Mouse (Mus musculus) lung, postnatal 10 days (tissue): ENCODE data around the gene Mex3a.
A peak's percentile ranks its signal among the peaks of the same experiment; 100 is the strongest.

Experiments used
- DNase-seq: peaks from one replicate; pipeline ENCODE4 v3.0.0; 2021

Gene Mex3a

GRCm38 (mm10) chr3:88532299-88532674 is at the start of gene Mex3a:
Gene Mex3a, plus strand, starts transcription at chr3:88532395.
- no peak for DNase-seq

DNA sequence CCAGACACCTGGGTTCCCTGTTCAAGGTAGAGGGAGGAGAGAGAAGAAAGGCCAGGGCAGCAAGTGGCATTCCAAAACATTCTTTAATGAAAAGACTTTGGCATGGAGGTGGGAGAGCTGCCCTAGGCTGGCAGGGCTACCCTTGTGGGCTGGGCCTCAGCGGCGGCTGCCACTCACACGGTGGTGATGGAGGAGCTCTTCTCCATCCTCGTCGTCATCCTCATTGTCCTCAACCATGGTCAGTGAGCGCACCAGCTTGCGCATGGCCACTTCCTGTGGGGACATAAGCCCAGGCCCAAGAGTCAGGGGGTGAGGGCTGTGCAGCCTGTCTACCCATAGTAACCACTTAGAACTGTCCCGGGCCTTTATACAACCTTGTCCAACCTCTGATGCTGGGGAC is 49.1 kb upstream of the Mex3a start:
- DNase-seq, result no peak

- peak; percentile 83 for DNase-seq
Observed at GRCm38 (mm10) chr3:88483621-88484020, 48.6 kb upstream of the Mex3a start.

GRCm38 (mm10) chr3:88484597-88485316 is 47.4 kb upstream of the Mex3a start:
- DNase-seq, result no peak

- DNase-seq, result no peak
Observed at GRCm38 (mm10) chr3:88486043-88486442, 46.2 kb upstream of the Mex3a start.

DNA sequence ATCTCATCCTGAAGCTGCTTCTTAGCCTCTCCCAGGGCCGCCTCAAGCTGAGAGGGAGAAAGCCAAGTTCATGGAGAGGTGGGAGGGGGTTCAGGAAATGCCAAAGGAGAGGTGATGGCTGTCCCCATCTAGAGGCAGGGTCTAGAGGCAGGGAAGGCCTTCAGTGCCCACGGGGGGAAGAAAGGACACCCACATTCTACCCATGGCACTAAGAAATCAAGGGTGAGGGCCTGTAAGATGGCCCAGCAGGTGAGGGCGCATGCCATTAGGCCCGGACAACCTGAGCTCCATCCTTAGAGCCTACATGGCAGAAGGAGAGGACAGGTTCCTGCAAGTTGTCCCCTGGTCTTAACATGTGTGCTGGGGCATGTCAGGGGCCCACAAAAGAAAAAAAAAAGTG is 45.3 kb upstream of the Mex3a start:
- DNase-seq, result no peak

- no peak for DNase-seq
Observed at GRCm38 (mm10) chr3:88487396-88487795, 44.8 kb upstream of the Mex3a start.

- no peak for DNase-seq
Observed at GRCm38 (mm10) chr3:88493706-88494582, 38.3 kb upstream of the Mex3a start.

DNA sequence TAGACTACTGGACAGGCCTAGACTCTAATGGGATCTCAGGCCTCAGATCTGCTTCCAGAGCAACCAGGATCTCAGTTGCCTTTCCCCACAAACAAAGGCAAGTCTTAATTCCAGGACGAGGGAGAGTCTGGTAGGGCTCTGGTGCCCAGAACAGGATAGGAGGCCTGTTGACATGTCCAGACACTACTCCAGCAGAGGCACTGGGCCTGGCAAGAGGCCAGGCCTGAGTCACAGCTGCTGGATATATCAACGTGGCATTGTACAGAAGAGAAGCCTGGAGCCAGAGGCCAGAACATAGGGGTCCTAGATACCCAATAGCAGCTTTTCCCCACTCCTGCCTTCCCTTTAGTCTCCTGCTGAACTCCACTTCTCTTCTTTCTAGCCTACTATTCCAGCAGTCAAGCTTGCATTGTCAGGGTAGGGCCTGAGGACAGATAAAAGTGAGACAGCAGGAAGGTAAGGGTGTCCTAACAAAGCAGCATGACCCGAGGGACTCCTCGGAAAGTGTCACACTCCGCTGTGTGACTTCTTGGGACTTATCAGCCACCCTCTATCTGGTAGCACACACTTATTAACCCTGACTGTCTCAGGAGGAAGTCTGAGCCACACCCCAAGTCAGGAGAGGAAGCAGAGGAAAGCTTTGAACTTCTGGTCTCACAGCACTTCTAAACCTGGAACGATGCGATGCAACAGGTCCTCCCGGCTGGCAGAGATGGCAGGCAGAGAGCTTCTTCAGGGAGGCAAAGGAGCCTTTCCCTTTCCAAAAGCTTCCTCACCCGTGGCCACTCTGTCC is 37.2 kb upstream of the Mex3a start:
- DNase-seq, result peak; percentile 74

DNA sequence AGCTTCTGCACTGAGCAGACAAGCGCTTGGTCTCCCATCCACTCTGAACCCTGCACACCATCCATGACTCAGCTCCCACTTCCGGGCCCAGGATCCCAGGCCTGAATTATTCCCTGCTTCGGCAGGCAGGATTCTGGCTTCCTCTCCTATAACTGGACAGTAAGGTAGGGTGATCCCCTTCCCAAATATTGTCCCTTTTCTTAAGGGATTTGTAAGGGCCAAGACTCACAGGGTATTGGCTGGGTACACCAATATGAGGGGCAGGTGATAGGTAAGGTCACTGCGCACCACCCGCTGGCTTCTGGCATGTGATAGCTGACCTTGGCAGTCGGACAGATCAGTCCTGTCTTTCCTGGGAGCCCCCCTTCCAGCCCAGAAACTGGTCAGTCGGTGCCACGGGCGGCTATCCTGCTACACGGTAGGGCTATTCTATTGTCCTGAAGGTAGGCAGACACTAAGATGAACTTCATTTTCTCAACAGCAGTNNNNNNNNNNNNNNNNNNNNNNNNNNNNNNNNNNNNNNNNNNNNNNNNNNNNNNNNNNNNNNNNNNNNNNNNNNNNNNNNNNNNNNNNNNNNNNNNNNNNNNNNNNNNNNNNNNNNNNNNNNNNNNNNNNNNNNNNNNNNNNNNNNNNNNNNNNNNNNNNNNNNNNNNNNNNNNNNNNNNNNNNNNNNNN is 36.3 kb upstream of the Mex3a start:
- no peak for DNase-seq

DNA sequence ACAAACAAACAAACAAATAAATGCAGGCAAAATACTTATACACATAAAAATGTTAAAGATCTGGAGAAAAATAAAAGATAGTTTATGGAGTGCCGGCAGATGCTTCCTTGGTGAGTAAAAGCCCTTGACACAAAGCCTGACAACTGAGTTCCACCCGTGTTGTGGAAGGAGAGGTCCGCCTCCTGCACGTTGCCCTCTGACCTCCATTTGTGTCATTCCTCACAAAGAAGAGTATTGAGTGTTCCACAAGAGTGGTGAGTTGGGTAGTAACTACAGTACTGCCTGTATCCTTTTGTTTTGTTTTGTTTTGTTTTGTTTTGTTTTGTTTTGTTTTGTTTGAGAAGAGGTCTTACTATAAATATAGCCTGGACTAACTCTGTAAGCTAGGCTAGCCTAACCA is 32.6 kb upstream of the Mex3a start:
- DNase-seq, result no peak

- DNase-seq, result no peak
Observed at GRCm38 (mm10) chr3:88500087-88500486, 32.1 kb upstream of the Mex3a start.

DNA sequence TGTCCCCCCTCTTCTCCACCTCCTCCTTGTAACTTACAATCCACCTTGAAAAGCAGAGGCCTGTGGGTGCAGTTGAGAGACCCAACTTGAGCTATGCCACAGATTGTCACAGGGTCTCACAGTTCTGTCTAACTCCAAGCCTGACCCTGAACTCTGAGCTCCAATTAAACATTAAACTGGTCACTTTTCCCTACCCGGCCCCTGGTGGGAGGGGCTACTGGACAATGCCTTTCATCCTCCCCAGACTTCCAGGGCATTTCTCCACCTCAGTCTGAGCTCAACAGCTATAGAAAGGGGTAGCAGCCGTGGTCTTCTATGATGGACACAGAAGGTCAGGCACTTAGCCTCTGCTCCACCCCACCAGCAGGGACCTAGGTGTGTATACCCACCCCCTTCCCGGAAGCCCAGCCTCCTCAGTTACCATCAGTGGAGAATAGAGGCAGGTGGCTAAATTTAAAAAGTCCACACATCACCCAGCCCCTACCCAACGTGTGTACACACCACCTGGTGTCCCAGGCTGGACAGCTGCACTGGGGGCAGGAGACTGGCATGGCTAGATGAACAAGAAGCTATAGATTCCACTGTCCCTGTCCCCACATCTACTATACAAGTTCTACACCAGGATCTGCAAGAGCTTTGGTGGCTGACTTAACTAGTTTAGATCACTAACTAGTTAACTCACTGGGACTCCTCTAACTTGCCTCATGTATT is 31.4 kb upstream of the Mex3a start:
- no peak for DNase-seq

DNA sequence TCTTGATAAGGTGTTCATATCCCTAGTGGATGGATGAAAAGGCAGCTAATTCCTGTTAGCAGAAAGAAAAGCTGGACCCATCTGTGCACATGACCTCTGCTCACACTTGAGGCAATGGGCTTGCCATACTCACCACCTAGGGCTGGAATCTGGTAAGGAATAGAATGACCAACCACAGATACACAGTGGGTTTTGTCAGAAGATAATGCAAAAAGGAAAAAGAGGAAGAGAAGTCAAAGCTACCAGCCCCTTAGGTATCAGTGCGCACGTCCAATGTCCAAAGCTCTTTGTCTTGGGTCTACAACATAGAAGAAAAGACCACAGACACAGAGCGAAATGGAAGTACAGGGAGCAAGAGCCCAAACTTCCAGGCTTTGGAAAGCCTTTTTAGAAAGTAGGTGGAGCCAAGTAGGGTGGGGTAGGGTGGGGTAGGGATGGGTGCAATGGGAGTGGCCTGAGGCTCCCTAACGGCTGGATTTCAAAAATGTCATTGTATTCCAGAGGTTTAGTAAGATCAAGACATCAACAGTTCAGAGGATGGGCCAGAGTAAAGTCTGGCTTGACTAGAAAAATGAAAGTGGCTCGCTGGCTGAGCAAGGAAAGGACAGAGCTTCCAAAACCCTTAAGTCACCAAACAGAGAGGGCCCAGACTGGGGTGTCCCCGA is 30.7 kb upstream of the Mex3a start:
- DNase-seq, result no peak

- peak; percentile 55 for DNase-seq
Observed at GRCm38 (mm10) chr3:88502031-88502571, 30.1 kb upstream of the Mex3a start.

GRCm38 (mm10) chr3:88502641-88503504 is 29.3 kb upstream of the Mex3a start:
- peak; percentile 94 for DNase-seq

GRCm38 (mm10) chr3:88503505-88503863 is 28.7 kb upstream of the Mex3a start:
- peak; percentile 67 for DNase-seq

DNA sequence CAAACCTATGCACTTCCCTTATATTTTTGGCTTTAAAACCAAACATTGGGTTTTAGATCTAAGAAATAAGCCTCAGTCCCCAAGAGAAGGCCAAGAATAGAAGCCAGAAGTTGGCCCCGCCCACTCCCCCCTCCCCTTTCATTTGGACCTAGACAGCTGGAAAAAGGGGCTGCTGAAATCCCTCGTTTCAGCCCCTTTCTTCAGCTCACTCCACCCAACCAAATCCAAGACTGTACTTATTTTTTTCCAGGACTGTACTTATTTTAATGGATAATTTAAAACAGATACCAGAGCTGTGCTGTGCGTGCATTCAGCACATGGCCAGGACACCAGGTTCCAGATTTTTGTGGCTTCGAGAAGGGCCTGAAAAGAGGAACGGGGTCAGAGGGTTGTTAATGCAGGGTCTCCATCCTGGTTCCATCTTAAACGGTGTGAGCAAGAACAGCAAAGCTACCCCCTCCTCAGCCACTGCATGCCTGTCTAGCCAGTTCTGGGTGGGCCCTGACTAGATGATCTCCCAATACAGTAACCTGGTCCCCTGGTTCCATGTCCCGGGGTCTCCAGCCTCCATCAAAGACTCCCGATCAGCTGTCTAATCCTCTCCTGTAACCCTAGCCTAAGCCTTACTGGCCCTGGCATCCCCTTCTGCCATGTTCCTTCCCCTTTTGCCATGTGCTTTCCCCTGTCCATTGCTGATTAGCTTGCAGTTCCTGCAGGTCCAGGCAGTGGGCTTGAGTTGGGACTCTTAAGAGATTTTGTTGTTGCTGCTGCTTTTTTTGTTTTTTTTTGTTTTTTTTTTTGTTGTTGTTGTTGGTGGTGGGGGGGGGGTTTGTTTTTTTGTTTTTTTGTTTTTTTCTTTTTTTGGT is 28.1 kb upstream of the Mex3a start:
- DNase-seq, result no peak

- DNase-seq, result no peak
Observed at GRCm38 (mm10) chr3:88505081-88505480, 27.1 kb upstream of the Mex3a start.
